Mouse (Mus musculus): Measurements from ENCODE around the gene C130074G19Rik. TPM values are rescaled to one million over a fixed set of nuclear protein-coding genes. Genes with fewer than 3 reads are reported as not detected.

The C130074G19Rik gene
- polyA plus RNA-seq, 1 experiment: not detected

GRCm38 (mm10) chr1:184908558-184908957 is 25.5 kb upstream of the C130074G19Rik start:
- 77% methylated on average over 9 of the region's 9 CpGs for WGBS
- no peak overlapping the region for H3K4me3 ChIP-seq (ENCODE audit: insufficient read depth, low read depth, low read length)
- no peak overlapping the region for H3K27ac ChIP-seq (ENCODE audit: insufficient read depth, low read depth, low read length)
- 0 out of 2 replicates have a peak, but pooled peaks cover 1% of the 10 kb centered on the region for H3K4me1 ChIP-seq (ENCODE audit: control insufficient read depth, insufficient read depth, low read length)
- TF ChIP-seq CTCF (IDR thresholded peaks at IDR 0.05; ENCODE audit: insufficient read depth, low read depth, low read length): no peak
- no peak for TF ChIP-seq POLR2A (IDR thresholded peaks at IDR 0.05; ENCODE audit: insufficient read depth, low read depth, low read length)

GRCm38 (mm10) chr1:184905904-184906745 is 23.1 kb upstream of the C130074G19Rik start:
- TF ChIP-seq CTCF (IDR thresholded peaks at IDR 0.05; ENCODE audit: insufficient read depth, low read depth, low read length): no peak
- no peak for TF ChIP-seq POLR2A (IDR thresholded peaks at IDR 0.05; ENCODE audit: insufficient read depth, low read depth, low read length)
- no peak overlapping the region for H3K27ac ChIP-seq (ENCODE audit: insufficient read depth, low read depth, low read length)
- H3K4me1 ChIP-seq (ENCODE audit: control insufficient read depth, insufficient read depth, low read length): 0 out of 2 replicates have a peak, but pooled peaks cover 2% of the 10 kb centered on the region
- H3K4me3 ChIP-seq (ENCODE audit: insufficient read depth, low read depth, low read length): no peak overlapping the region
- 75% methylated on average over 12 of the region's 12 CpGs for WGBS

GRCm38 (mm10) chr1:184905371-184905770 is 22.4 kb upstream of the C130074G19Rik start:
- TF ChIP-seq CTCF (IDR thresholded peaks at IDR 0.05; ENCODE audit: insufficient read depth, low read depth, low read length): no peak
- TF ChIP-seq POLR2A (IDR thresholded peaks at IDR 0.05; ENCODE audit: insufficient read depth, low read depth, low read length): no peak
- H3K27ac ChIP-seq (ENCODE audit: insufficient read depth, low read depth, low read length): no peak overlapping the region
- H3K4me1 ChIP-seq (ENCODE audit: control insufficient read depth, insufficient read depth, low read length): 0 out of 2 replicates have a peak, but pooled peaks cover 2% of the 10 kb centered on the region
- H3K4me3 ChIP-seq (ENCODE audit: insufficient read depth, low read depth, low read length): no peak overlapping the region
- WGBS: 76% methylated on average over 19 of the region's 19 CpGs

GRCm38 (mm10) chr1:184903697-184904096 is 20.7 kb upstream of the C130074G19Rik start:
- 56% methylated on average over 7 of the region's 7 CpGs for WGBS
- Histone ChIP-seq H3K27ac (ENCODE audit: insufficient read depth, low read depth, low read length) (no peak overlapping the region), H3K4me3 (ENCODE audit: insufficient read depth, low read depth, low read length) (no peak overlapping the region), H3K4me1 (ENCODE audit: control insufficient read depth, insufficient read depth, low read length) (0 out of 2 replicates have a peak, but pooled peaks cover 2% of the 10 kb centered on the region)
- TF ChIP-seq POLR2A (IDR thresholded peaks at IDR 0.05; ENCODE audit: insufficient read depth, low read depth, low read length) (no peak), CTCF (IDR thresholded peaks at IDR 0.05; ENCODE audit: insufficient read depth, low read depth, low read length) (no peak)

GRCm38 (mm10) chr1:184902886-184903285 is 19.9 kb upstream of the C130074G19Rik start:
- 69% methylated on average over 7 of the region's 7 CpGs for WGBS
- TF ChIP-seq POLR2A (IDR thresholded peaks at IDR 0.05; ENCODE audit: insufficient read depth, low read depth, low read length) (no peak), CTCF (IDR thresholded peaks at IDR 0.05; ENCODE audit: insufficient read depth, low read depth, low read length) (no peak)
- no peak overlapping the region for H3K27ac ChIP-seq (ENCODE audit: insufficient read depth, low read depth, low read length)
- 0 out of 2 replicates have a peak, but pooled peaks cover 2% of the 10 kb centered on the region for H3K4me1 ChIP-seq (ENCODE audit: control insufficient read depth, insufficient read depth, low read length)
- no peak overlapping the region for H3K4me3 ChIP-seq (ENCODE audit: insufficient read depth, low read depth, low read length)

- H3K27ac ChIP-seq (ENCODE audit: insufficient read depth, low read depth, low read length): no peak overlapping the region
- no peak for TF ChIP-seq POLR2A (IDR thresholded peaks at IDR 0.05; ENCODE audit: insufficient read depth, low read depth, low read length)
- no peak for TF ChIP-seq CTCF (IDR thresholded peaks at IDR 0.05; ENCODE audit: insufficient read depth, low read depth, low read length)
- whole genome bisulfite sequencing: 86% methylated on average over 16 of the region's 16 CpGs
- H3K4me1 ChIP-seq (ENCODE audit: control insufficient read depth, insufficient read depth, low read length): no peaks in the 10 kb centered on the region
- no peak overlapping the region for H3K4me3 ChIP-seq (ENCODE audit: insufficient read depth, low read depth, low read length)
Measured at GRCm38 (mm10) chr1:184897350-184897749, 14.3 kb upstream of the C130074G19Rik start.

- Histone ChIP-seq H3K4me3 (ENCODE audit: insufficient read depth, low read depth, low read length) (no peak overlapping the region), H3K4me1 (ENCODE audit: control insufficient read depth, insufficient read depth, low read length) (no peaks in the 10 kb centered on the region), H3K27ac (ENCODE audit: insufficient read depth, low read depth, low read length) (no peak overlapping the region)
- no peak for TF ChIP-seq POLR2A (IDR thresholded peaks at IDR 0.05; ENCODE audit: insufficient read depth, low read depth, low read length)
- WGBS: 64% methylated on average over 3 of the region's 3 CpGs
Measured at GRCm38 (mm10) chr1:184891998-184892397, 9.0 kb upstream of the C130074G19Rik start.

GRCm38 (mm10) chr1:184889454-184889853 is 6.4 kb upstream of the C130074G19Rik start:
- H3K27ac ChIP-seq (ENCODE audit: insufficient read depth, low read depth, low read length): no peak overlapping the region
- no peak for TF ChIP-seq POLR2A (IDR thresholded peaks at IDR 0.05; ENCODE audit: insufficient read depth, low read depth, low read length)
- TF ChIP-seq CTCF (IDR thresholded peaks at IDR 0.05; ENCODE audit: insufficient read depth, low read depth, low read length): no peak
- H3K4me1 ChIP-seq (ENCODE audit: control insufficient read depth, insufficient read depth, low read length): no peaks in the 10 kb centered on the region
- H3K4me3 ChIP-seq (ENCODE audit: insufficient read depth, low read depth, low read length): no peak overlapping the region
- WGBS: 90% methylated on average over 6 of the region's 6 CpGs

GRCm38 (mm10) chr1:184886160-184886559 is 3.1 kb upstream of the C130074G19Rik start:
- TF ChIP-seq CTCF (IDR thresholded peaks at IDR 0.05; ENCODE audit: insufficient read depth, low read depth, low read length): no peak
- no peak for TF ChIP-seq POLR2A (IDR thresholded peaks at IDR 0.05; ENCODE audit: insufficient read depth, low read depth, low read length)
- Histone ChIP-seq H3K4me1 (ENCODE audit: control insufficient read depth, insufficient read depth, low read length) (peaks cover 8% of the 10 kb centered on the region; the same call in 1 of the 2 replicates), H3K27ac (ENCODE audit: insufficient read depth, low read depth, low read length) (no peak overlapping the region), H3K4me3 (ENCODE audit: insufficient read depth, low read depth, low read length) (no peak overlapping the region)
- 76% methylated on average over 1 of the region's 1 CpGs for WGBS
